Mouse (Mus musculus) heart, postnatal 0 days (tissue): ENCODE measurements around the gene Rnf126.

Experiments
- CTCF ChIP-seq: IDR thresholded peaks from 2 replicates; pipeline ENCODE4 v1.5.1; 2016; ENCODE audit warnings: antibody characterized with exemption, control low read depth, low read depth
- EP300 ChIP-seq: IDR thresholded peaks from 2 replicates; pipeline ENCODE4 v1.6.1; 2016; ENCODE audit warnings: antibody characterized with exemption, low read depth

GRCm38 (mm10) chr10:79767372-79768244, 856 bp upstream of the Rnf126 start:
- TF ChIP-seq CTCF = no peak
- TF ChIP-seq EP300 = no peak
